18 mouse cellular contexts compared by ENCODE assay signal in genomic region chr8:66342928-66343327, GRCm38 (mm10).
"Had no signal": no experiment of that assay in that cellular context is flagged by ENCODE, and none has a peak within 500 bp of the region (broad histone marks: within the 10 kb centered on the region; RNA-seq: fewer than 3 reads in every experiment).

No protein-coding gene starts in this region.

- DNase-seq: kidney, adult 11 months; kidney, adult 9 months; kidney, postnatal 14 days; kidney, postnatal 4 days; liver; liver, embryonic 13.5 days; thymus, adult 2 months; thymus, postnatal 14 days; thymus, postnatal 4 days had no signal

- ATAC-seq: midbrain, embryonic 15.5 days had no signal

- H3K4me2 ChIP-seq: limb, embryonic 13.5 days; liver, embryonic 13.5 days; lung, embryonic 15.5 days; midbrain, embryonic 12.5 days; midbrain, embryonic 15.5 days; neural tube, embryonic 13.5 days had no signal

- H3K9ac ChIP-seq: limb, embryonic 13.5 days; liver, embryonic 13.5 days; lung, embryonic 15.5 days; midbrain, embryonic 12.5 days; midbrain, embryonic 15.5 days; neural tube, embryonic 13.5 days had no signal

- H3K4me1 ChIP-seq: limb, embryonic 10.5 days; limb, embryonic 13.5 days; liver, embryonic 13.5 days; lung, embryonic 15.5 days; midbrain, embryonic 12.5 days; midbrain, embryonic 15.5 days; neural tube, embryonic 13.5 days had no signal

- H3K27me3 ChIP-seq: limb, embryonic 13.5 days; liver, embryonic 13.5 days; lung, embryonic 15.5 days; midbrain, embryonic 12.5 days; midbrain, embryonic 15.5 days; neural tube, embryonic 13.5 days had no signal

- H3K4me3 ChIP-seq: limb, embryonic 10.5 days; limb, embryonic 13.5 days; liver, embryonic 13.5 days; lung, embryonic 15.5 days; midbrain, embryonic 12.5 days; midbrain, embryonic 15.5 days; myocyte; neural tube, embryonic 13.5 days had no signal

- H3K27ac ChIP-seq: limb, embryonic 10.5 days; limb, embryonic 13.5 days; liver, embryonic 13.5 days; lung, embryonic 15.5 days; macrophage; midbrain, embryonic 12.5 days; midbrain, embryonic 15.5 days; neural tube, embryonic 13.5 days; stomach, postnatal 0 days had no signal

- H3K9me3 ChIP-seq: limb, embryonic 10.5 days; limb, embryonic 13.5 days; liver, embryonic 13.5 days; lung, embryonic 15.5 days; midbrain, embryonic 12.5 days; midbrain, embryonic 15.5 days; neural tube, embryonic 13.5 days had no signal

- H3K36me3 ChIP-seq: limb, embryonic 10.5 days; limb, embryonic 13.5 days; liver, embryonic 13.5 days; lung, embryonic 15.5 days; midbrain, embryonic 12.5 days; midbrain, embryonic 15.5 days; neural tube, embryonic 13.5 days had no signal
